Mouse (Mus musculus) bone marrow macrophage, adult 2 months (primary cell): Measurements from ENCODE around the gene Tgm7.

ENCODE experiments used
- CTCF ChIP-seq: IDR thresholded peaks from 2 replicates; pipeline ENCODE4 v1.5.1; 2012; ENCODE audit warnings: low read depth, mild to moderate bottlenecking, low read length, moderate library complexity
- POLR2A ChIP-seq: IDR thresholded peaks from 2 replicates; pipeline ENCODE4 v1.6.1; 2012; ENCODE audit warnings: mild to moderate bottlenecking, low read depth, low read length, borderline replicate concordance

DNA sequence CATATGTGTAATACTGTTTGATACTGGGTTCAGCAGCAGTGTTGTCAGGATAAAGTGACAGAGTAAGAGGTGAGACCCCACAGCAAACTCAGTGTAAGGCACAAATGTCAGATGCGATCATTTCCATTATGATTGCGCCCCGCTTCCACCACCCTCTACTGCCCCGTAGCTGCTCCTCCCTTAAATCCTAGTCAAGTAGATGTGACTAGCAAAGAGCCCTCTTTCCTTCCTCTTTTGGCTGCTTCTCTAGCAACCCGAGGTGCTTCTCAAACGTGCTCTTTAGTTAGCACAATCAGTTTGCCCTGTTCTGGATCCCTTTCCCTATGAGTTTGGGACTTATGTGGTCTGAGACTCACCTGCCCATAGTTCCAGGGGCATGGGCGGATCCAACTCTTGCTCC, 34.8 kb downstream of the Tgm7 start:
- TF ChIP-seq CTCF (no peak), POLR2A (no peak)
